Mouse (Mus musculus) kidney, adult 2 months (tissue): Measurements from ENCODE around the gene Ppm1b.

Experiments used
- CTCF ChIP-seq: fragments of 200-500 bp; conservative IDR thresholded peaks from 2 replicates; pipeline ENCODE4 v1.5.1; 2011; ENCODE audit warnings: low read depth, mild to moderate bottlenecking, control low read depth, low read length, moderate library complexity, mixed read lengths; ENCODE audit not compliant: insufficient read depth, insufficient read length
- POLR2A ChIP-seq: fragments of 200-500 bp; IDR thresholded peaks from one replicate; pipeline ENCODE4 v1.6.1; 2011; ENCODE audit warnings: low read depth, low read length, control low read depth

DNA sequence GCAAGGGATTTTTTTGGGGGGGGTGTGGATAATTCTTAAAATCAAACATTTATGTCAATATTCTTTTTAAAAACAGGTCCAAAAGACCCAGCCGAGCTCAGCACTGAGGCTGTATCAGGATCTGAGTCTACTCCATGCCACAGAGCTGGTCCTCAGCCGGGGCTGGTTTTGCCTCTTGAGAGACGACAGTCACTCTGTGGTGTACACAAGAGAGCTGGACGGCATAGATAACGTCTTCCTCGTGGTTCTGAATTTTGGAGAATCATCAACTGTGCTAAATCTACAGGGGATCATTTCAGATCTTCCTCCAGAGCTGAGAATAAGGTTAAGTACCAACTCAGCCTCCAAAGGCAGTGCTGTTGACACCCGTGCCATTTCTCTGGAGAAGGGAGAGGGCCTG is 107.0 kb downstream of the Ppm1b start:
- TF ChIP-seq POLR2A (no peak), CTCF (no peak)
